Comparison of ENCODE assay signal across 8 mouse cellular contexts in genomic region chr4:34992866-34993638, GRCm38 (mm10).
A peak's percentile ranks its signal among the peaks of the same experiment; 100 is the strongest.
DNase-seq lines count a peak whose midpoint lies in the region; ATAC-seq lines count a peak whose summit lies in the region.

No protein-coding gene starts in this region.

- no peak overlapping the region for H3K9ac ChIP-seq in heart, embryonic 12.5 days
- no peak overlapping the region for H3K9ac ChIP-seq in embryonic facial prominence, embryonic 15.5 days
- 0 out of 2 replicates have a peak overlapping the region, but pooled peaks have one; percentile 17 for H3K9ac ChIP-seq in intestine, embryonic 16.5 days (ENCODE audit: low read depth, low read length)
- 0 out of 2 replicates have a peak overlapping the region, but pooled peaks have one; percentile 7 for H3K9ac ChIP-seq in neural tube, embryonic 11.5 days (ENCODE audit: low read length)

- no peaks in the 10 kb centered on the region for H3K36me3 ChIP-seq in heart, embryonic 12.5 days
- H3K36me3 ChIP-seq in embryonic facial prominence, embryonic 15.5 days, result no peaks in the 10 kb centered on the region
- H3K36me3 ChIP-seq in intestine, embryonic 16.5 days (ENCODE audit: control insufficient read depth, insufficient read depth, low read length), result no peaks in the 10 kb centered on the region
- H3K36me3 ChIP-seq in neural tube, embryonic 11.5 days (ENCODE audit: control insufficient read depth, insufficient read depth, low read length), result no peaks in the 10 kb centered on the region

- H3K4me1 ChIP-seq in heart, embryonic 12.5 days (replicated peaks), result peaks cover 30% of the 10 kb centered on the region
- H3K4me1 ChIP-seq in embryonic facial prominence, embryonic 15.5 days, result peaks cover 32% of the 10 kb centered on the region
- peaks cover 36% of the 10 kb centered on the region for H3K4me1 ChIP-seq in intestine, embryonic 16.5 days (ENCODE audit: control insufficient read depth, insufficient read depth, low read length)
- H3K4me1 ChIP-seq in neural tube, embryonic 11.5 days (ENCODE audit: control insufficient read depth, insufficient read depth, low read length), result peaks cover 14% of the 10 kb centered on the region

- WGBS in heart, embryonic 12.5 days, result 38% methylated on average over 22 of the region's 22 CpGs
- WGBS in embryonic facial prominence, embryonic 15.5 days, result 19% methylated on average over 22 of the region's 22 CpGs
- WGBS in intestine, embryonic 16.5 days, result 30% methylated on average over 22 of the region's 22 CpGs
- WGBS in neural tube, embryonic 11.5 days, result 38% methylated on average over 22 of the region's 22 CpGs

- no peak overlapping the region for H3K4me3 ChIP-seq in heart, embryonic 12.5 days
- peak overlapping the region; percentile 9; the same call in 1 of the 2 replicates for H3K4me3 ChIP-seq in embryonic facial prominence, embryonic 15.5 days (replicated peaks)
- H3K4me3 ChIP-seq in intestine, embryonic 16.5 days (ENCODE audit: low read length), result no peak overlapping the region
- H3K4me3 ChIP-seq in neural tube, embryonic 11.5 days (ENCODE audit: low read depth, low read length), result no peak overlapping the region

- ATAC-seq in heart, embryonic 12.5 days (ENCODE audit: insufficient number of reproducible peaks, low FRiP score), result no peak
- peak; percentile 75 for ATAC-seq in embryonic facial prominence, embryonic 15.5 days (ENCODE audit: insufficient number of reproducible peaks, low FRiP score, low TSS enrichment, low read depth)
- ATAC-seq in intestine, embryonic 16.5 days, result peak; percentile 13; the same call in 1 of the 2 replicates
- ATAC-seq in neural tube, embryonic 11.5 days (ENCODE audit: insufficient read depth, low FRiP score, low TSS enrichment), result peak; percentile 64; the same call in 1 of the 2 replicates

- no peaks in the 10 kb centered on the region for H3K9me3 ChIP-seq in heart, embryonic 12.5 days (replicated peaks)
- H3K9me3 ChIP-seq in embryonic facial prominence, embryonic 15.5 days (replicated peaks), result no peaks in the 10 kb centered on the region
- no peaks in the 10 kb centered on the region for H3K9me3 ChIP-seq in intestine, embryonic 16.5 days (ENCODE audit: control insufficient read depth, low read length)
- H3K9me3 ChIP-seq in neural tube, embryonic 11.5 days (ENCODE audit: control insufficient read depth, low read length), result no peaks in the 10 kb centered on the region

- intact Hi-C loops in gastrocnemius, postnatal 36 days (cut with DNase I), result no loop called here

- H3K4me2 ChIP-seq in heart, embryonic 12.5 days, result peak overlapping the region; percentile 26
- H3K4me2 ChIP-seq in embryonic facial prominence, embryonic 15.5 days (replicated peaks), result peak overlapping the region; percentile 32
- 0 out of 2 replicates have a peak overlapping the region, but pooled peaks have one; percentile 8 for H3K4me2 ChIP-seq in intestine, embryonic 16.5 days (ENCODE audit: low read depth, low read length)
- 0 out of 2 replicates have a peak overlapping the region, but pooled peaks have one; percentile 5 for H3K4me2 ChIP-seq in neural tube, embryonic 11.5 days (ENCODE audit: low read depth)

- H3K27ac ChIP-seq in heart, embryonic 12.5 days (ENCODE audit: poor library complexity, severe bottlenecking), result no peak overlapping the region
- H3K27ac ChIP-seq in embryonic facial prominence, embryonic 15.5 days (replicated peaks), result peak overlapping the region; percentile 76
- peak overlapping the region; percentile 69 for H3K27ac ChIP-seq in intestine, embryonic 16.5 days (ENCODE audit: low read length)
- no peak overlapping the region for H3K27ac ChIP-seq in neural tube, embryonic 11.5 days (ENCODE audit: low read depth, low read length)

- H3K27me3 ChIP-seq in heart, embryonic 12.5 days (replicated peaks), result peaks cover 16% of the 10 kb centered on the region; the same call in 1 of the 2 replicates
- 0 out of 2 replicates have a peak, but pooled peaks cover 4% of the 10 kb centered on the region for H3K27me3 ChIP-seq in embryonic facial prominence, embryonic 15.5 days
- no peaks in the 10 kb centered on the region for H3K27me3 ChIP-seq in intestine, embryonic 16.5 days (replicated peaks; ENCODE audit: control insufficient read depth, insufficient read depth, low read length)
- H3K27me3 ChIP-seq in neural tube, embryonic 11.5 days (ENCODE audit: control insufficient read depth, insufficient read depth, low read length), result no peaks in the 10 kb centered on the region

- no peak for DNase-seq in heart, adult 11 months
- DNase-seq in neural tube, embryonic 11.5 days (ENCODE audit: low spot score), result peak; percentile 35
- no peak for DNase-seq in cerebellum, postnatal 36 days
- no peak for DNase-seq in gastrocnemius, postnatal 36 days
- DNase-seq in cerebellum, postnatal 14 days, result no peak

Comparison
In these comparisons a context has a peak if more than half of its experiments do, and no peak if none do; other contexts are left out.
1. H3K27ac ChIP-seq: peak in embryonic facial prominence, embryonic 15.5 days (single experiment) and intestine, embryonic 16.5 days (single experiment); none in heart, embryonic 12.5 days (single experiment) and neural tube, embryonic 11.5 days (single experiment).
2. H3K9ac ChIP-seq: peak in intestine, embryonic 16.5 days (single experiment) and neural tube, embryonic 11.5 days (single experiment); none in heart, embryonic 12.5 days (single experiment) and embryonic facial prominence, embryonic 15.5 days (single experiment).
3. Peak in every context shown above with its lines, with median percentiles within 50 percentile points of each other: H3K4me2 ChIP-seq.